Mouse (Mus musculus) brain, embryonic 18.5 days (tissue): ENCODE measurements around the gene Tdrd6.

Experiments
- DNase-seq: peaks from one replicate; pipeline ENCODE4 v3.0.0-alpha.2; 2012; ENCODE audit warnings: low read depth, low spot score

Tdrd6 gene

DNA sequence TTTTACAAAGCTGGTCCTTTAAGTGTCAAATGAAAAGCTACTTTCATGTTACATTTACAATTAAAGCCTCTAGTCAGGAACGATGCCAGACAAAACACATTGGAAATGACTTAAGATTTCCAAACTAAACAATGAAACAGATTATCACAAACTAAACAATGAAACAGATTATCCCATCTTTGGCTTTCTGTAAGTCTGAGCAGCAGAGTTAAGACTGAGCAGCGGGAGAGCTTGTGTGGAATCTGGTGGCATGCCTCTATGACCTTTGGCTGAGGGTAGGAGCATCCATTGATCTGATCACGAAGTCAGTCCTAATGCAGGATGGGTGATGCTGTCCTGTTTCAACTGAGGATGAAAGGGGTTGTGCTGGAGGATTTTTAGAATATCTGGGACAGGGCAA, 17.9 kb downstream of the Tdrd6 start:
- DNase-seq: no peak

GRCm38 (mm10) chr17:43611586-43611985, 18.5 kb downstream of the Tdrd6 start:
- DNase-seq: peak; percentile 62

GRCm38 (mm10) chr17:43606704-43607103, 23.4 kb downstream of the Tdrd6 start:
- DNase-seq: no peak

DNA sequence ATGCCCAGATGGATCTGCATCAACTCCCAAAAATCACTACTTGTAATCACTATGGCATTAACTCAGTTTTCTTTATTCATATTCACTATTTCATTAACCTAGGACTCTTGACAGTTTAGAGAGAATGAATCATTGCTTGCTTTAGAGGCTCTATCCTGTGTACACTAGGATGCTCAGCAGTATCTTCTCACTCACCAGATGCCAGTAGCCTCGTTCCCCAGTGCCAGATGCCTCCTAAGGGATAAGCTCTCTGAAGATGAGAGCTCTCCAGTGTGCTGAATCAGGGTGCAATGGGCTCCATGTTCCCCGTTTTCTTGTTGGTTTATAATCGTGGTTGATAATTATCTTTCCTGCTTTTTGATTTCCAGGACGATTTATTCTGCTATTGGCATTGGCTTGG, 31.4 kb downstream of the Tdrd6 start:
- DNase-seq: no peak

DNA sequence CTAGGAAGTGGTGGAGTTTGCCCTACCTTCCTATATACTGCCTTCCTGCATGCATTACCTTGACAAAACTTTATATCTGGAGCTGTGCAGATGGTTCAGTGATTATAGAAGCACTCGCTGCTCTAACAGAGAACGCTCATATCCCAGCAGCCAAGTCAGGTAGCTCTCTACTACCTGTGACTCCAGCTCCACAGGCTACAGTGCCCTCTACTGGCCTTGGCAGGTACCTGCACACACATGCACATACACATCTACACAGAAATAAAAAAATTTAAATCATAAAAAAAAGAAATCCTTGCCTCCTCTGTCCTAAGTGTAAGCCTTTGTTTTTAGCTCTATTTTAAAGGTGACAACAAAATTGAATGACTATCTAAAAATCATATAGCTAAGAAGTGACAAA, 32.4 kb downstream of the Tdrd6 start:
- no peak for DNase-seq

GRCm38 (mm10) chr17:43592296-43593291, 37.5 kb downstream of the Tdrd6 start:
- DNase-seq: no peak

GRCm38 (mm10) chr17:43590531-43590930, 39.6 kb downstream of the Tdrd6 start:
- DNase-seq: no peak

DNA sequence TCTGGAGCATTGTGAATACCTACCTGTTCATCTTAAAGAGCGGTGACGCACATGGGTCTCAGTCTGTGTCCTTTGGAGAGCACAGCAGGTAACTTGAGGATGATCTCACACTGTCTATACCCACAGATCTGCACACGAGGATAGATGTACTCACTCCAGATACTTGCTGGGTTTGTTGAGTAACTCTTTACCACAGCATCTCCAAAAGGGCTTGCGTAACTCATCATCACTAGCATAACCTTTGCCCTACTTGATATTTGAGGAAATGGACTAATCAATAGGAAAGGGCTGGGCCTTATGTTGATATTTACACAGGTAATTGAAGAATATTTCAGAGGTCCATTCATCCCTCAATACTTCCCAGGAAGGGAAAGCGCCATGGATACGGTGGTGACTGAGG, 40.3 kb downstream of the Tdrd6 start:
- no peak for DNase-seq

- DNase-seq: no peak
These were observed 42.8 kb downstream of the Tdrd6 start for GRCm38 (mm10) chr17:43587278-43587677.

- DNase-seq: no peak
These were observed 45.3 kb downstream of the Tdrd6 start for GRCm38 (mm10) chr17:43584771-43585170.

GRCm38 (mm10) chr17:43581012-43581467, 49.1 kb downstream of the Tdrd6 start:
- DNase-seq: no peak

DNA sequence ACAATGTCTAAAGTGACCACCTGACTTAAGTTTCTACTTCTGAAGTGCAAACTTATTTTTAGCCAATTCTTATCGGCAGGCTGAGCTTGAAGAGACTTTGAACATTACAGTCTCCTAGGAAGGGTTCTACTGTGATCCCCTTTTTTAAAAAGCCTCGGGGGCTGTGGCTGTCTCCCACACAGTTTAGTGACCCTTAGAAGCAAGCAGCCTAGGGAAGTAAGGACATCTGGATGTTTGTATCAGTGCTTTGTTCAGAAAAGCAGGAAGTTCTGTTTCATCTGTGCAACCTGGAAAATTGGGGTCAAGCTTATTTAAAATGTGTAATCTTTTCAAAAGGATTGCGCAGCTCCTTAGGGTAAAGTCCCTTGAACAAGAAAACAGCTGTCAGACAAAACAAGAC, 49.6 kb downstream of the Tdrd6 start:
- no peak for DNase-seq

GRCm38 (mm10) chr17:43573624-43574073, 56.5 kb downstream of the Tdrd6 start:
- no peak for DNase-seq

- no peak for DNase-seq
These were observed 60.8 kb downstream of the Tdrd6 start for GRCm38 (mm10) chr17:43569287-43569686.

DNA sequence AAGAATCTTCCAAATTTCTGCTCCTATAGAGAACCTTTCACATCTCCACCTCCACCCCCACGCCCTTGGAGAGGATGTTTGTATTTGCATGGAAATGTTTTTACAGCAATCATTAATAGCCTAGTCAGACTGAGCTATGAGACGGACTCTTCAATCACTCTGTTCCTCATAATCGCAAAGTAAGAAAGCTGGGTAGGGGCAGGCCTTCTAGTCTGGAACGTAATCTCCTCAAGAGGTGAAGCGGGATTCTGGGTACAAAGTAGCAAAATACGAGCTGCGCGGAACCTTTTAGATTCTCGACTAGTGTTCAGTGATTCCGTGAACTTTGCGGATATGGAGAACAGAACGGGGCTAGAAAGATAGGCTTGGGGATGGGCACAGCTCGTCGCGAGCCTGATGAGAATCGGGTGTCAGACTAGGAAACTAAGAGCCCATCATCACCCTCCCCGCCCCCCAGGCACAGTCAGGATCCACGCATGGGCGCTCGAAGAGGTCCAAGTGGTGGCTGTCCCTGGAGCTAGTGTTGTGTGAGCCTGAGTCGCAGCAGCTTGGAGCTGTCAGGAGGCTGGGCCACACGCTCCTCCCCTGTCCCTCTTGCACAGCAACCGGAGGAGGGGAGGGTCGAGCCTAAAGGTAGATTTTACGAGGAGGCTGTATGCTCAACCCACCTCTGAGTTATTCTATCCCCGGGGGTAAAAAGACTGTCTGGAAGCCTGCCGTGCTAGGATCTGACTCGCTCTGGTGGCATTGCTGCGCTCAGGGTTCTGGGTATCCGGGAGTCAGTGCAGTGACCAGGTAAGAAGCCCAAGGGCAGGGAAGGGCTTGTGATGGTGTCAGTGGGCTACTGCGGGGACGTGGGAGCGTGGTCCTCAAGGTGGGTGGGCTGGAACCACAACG, 61.9 kb downstream of the Tdrd6 start, which contains the start of gene Pla2g7:
Gene Pla2g7 (plus strand): TSS at position 107 of the 897 bp plus-strand sequence.
- no peak for DNase-seq

DNA sequence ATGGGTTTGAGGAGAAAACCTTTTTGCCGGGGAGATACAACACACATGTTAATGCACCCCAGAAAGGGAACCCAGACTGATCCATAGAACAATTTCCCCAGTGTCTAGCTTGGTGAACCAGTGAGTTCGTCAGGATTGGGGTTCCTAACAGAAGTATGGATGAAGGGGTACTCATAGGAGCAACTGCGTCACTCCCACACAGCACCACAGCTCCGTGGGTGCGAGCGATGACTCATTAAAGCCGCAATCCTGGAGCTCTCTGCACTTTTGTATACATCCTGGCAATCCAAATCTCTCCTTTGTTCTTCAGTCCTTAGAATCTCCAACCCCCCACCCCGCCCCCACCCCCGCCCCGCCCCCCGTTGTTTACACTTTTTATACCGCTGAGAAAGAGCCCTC, 62.5 kb downstream of the Tdrd6 start:
- DNase-seq: no peak
